Mouse (Mus musculus) MEL (cell line): Measurements from ENCODE around the gene Anp32e. TPM values are rescaled to one million over a fixed set of nuclear protein-coding genes. Genes with fewer than 3 reads are reported as not detected.

Experiments
- DNase-seq: peaks from one replicate; pipeline ENCODE4 v3.0.0; 2011; ENCODE audit warnings: low read depth, low spot score
- H3K27ac ChIP-seq: 2 replicates; pipeline ENCODE4 v1.5.1; 2012; ENCODE audit warnings: low read depth, mild to moderate bottlenecking, control low read depth, low read length, moderate library complexity; ENCODE audit not compliant: control insufficient read depth
- H3K27me3 ChIP-seq, 2 experiments: fragments of 150-350 bp in 1 of 2; sonication (generic) in 1 of 2; 2 replicates each; pipeline ENCODE4 v1.6.1; 2012; ENCODE audit warnings: low read length in 2 of 2, mild to moderate bottlenecking in 2 of 2, improper control_type of control experiment in 1 of 2, moderate library complexity in 1 of 2; ENCODE audit not compliant: insufficient read depth in 2 of 2, control insufficient read depth in 1 of 2
- H3K36me3 ChIP-seq, 2 experiments: 2 replicates each; pipeline ENCODE4 v1.6.1; 2012 to 2014; ENCODE audit warnings: low read length in 2 of 2, improper control_type of control experiment in 1 of 2, inconsistent platforms in 1 of 2, mild to moderate bottlenecking in 1 of 2; ENCODE audit not compliant: insufficient read depth in 2 of 2, control insufficient read depth in 1 of 2
- H3K4me1 ChIP-seq, 2 experiments: fragments of 150-350 bp in 1 of 2; sonication (generic) in 1 of 2; 2 replicates each; pipeline ENCODE4 v1.6.1; 2012; ENCODE audit warnings: low read length in 2 of 2, improper control_type of control experiment in 1 of 2, mild to moderate bottlenecking in 1 of 2; ENCODE audit not compliant: insufficient read depth in 2 of 2, control insufficient read depth in 1 of 2
- H3K4me3 ChIP-seq, 2 experiments: fragments of 150-350 bp in 1 of 2; sonication (generic) in 1 of 2; 2 replicates each; pipeline ENCODE4 v1.5.1; 2012; ENCODE audit warnings: low read depth in 2 of 2, low read length in 2 of 2, mild to moderate bottlenecking in 2 of 2, moderate library complexity in 2 of 2, control low read depth in 1 of 2, improper control_type of control experiment in 1 of 2; ENCODE audit not compliant: control insufficient read depth in 1 of 2, insufficient read depth in 1 of 2
- H3K79me2 ChIP-seq: 2 replicates; pipeline ENCODE4 v1.6.1; 2012; ENCODE audit warnings: mild to moderate bottlenecking, low read length, moderate library complexity; ENCODE audit not compliant: control insufficient read depth, poor library complexity, insufficient read depth
- H3K9ac ChIP-seq: 2 replicates; pipeline ENCODE4 v1.6.1; 2012; ENCODE audit warnings: low read depth, mild to moderate bottlenecking, control low read depth, low read length, moderate library complexity; ENCODE audit not compliant: control insufficient read depth, poor library complexity, severe bottlenecking
- H3K9me3 ChIP-seq: fragments of 150-350 bp; sonication (generic); replicated peaks from 2 replicates; pipeline ENCODE4 v1.6.1; 2012; ENCODE audit warnings: mild to moderate bottlenecking, low read length, improper control_type of control experiment, moderate library complexity; ENCODE audit not compliant: insufficient read depth
- BHLHE40 ChIP-seq: IDR thresholded peaks from 2 replicates; pipeline ENCODE4 v1.6.1; 2012; ENCODE audit warnings: low read depth, mild to moderate bottlenecking, inconsistent platforms, low read length, improper control_type of control experiment, borderline replicate concordance
- CHD1 ChIP-seq: IDR thresholded peaks from 2 replicates; pipeline ENCODE4 v1.6.1; 2012; ENCODE audit warnings: low read depth, mild to moderate bottlenecking, inconsistent platforms, low read length, improper control_type of control experiment
- CHD2 ChIP-seq: IDR thresholded peaks from 2 replicates; pipeline ENCODE4 v1.6.1; 2011; ENCODE audit warnings: low read length, improper control_type of control experiment
- CTCF ChIP-seq, 3 experiments: IDR thresholded peaks in 2 of 3; conservative IDR thresholded peaks in 1 of 3; 2 replicates each; pipeline ENCODE4 v1.5.1; 2011 to 2012; ENCODE audit warnings: low read length in 3 of 3, low read depth in 2 of 3, mild to moderate bottlenecking in 2 of 3, improper control_type of control experiment in 1 of 3, inconsistent platforms in 1 of 3, mixed read lengths in 1 of 3, moderate library complexity in 1 of 3; ENCODE audit not compliant: control insufficient read depth in 1 of 3, insufficient read depth in 1 of 3, poor library complexity in 1 of 3, severe bottlenecking in 1 of 3
- E2F4 ChIP-seq: IDR thresholded peaks from 2 replicates; pipeline ENCODE4 v1.6.1; 2011; ENCODE audit warnings: low read depth, low read length, improper control_type of control experiment, borderline replicate concordance
- EP300 ChIP-seq, 2 experiments: IDR thresholded peaks; 2 replicates each; pipeline ENCODE4 v1.6.1; 2011; ENCODE audit warnings: improper control_type of control experiment in 2 of 2, low read length in 2 of 2, low read depth in 1 of 2, mild to moderate bottlenecking in 1 of 2
- ETS1 ChIP-seq: IDR thresholded peaks from 2 replicates; pipeline ENCODE4 v1.6.1; 2012; ENCODE audit warnings: low read depth, mild to moderate bottlenecking, inconsistent platforms, low read length, improper control_type of control experiment, moderate library complexity
- GABPA ChIP-seq: IDR thresholded peaks from 2 replicates; pipeline ENCODE4 v1.6.1; 2012; ENCODE audit warnings: low read depth, mild to moderate bottlenecking, inconsistent platforms, low read length, improper control_type of control experiment, moderate library complexity
- GATA1 ChIP-seq: IDR thresholded peaks from 2 replicates; pipeline ENCODE4 v1.6.1; 2011; ENCODE audit warnings: low read depth, low read length, improper control_type of control experiment
- HCFC1 ChIP-seq: IDR thresholded peaks from 2 replicates; pipeline ENCODE4 v1.6.1; 2012; ENCODE audit warnings: low read depth, mild to moderate bottlenecking, inconsistent platforms, low read length, improper control_type of control experiment, moderate library complexity
- MAFK ChIP-seq: IDR thresholded peaks from 2 replicates; pipeline ENCODE4 v1.6.1; 2011; ENCODE audit warnings: low read depth, mild to moderate bottlenecking, low read length, improper control_type of control experiment, borderline replicate concordance
- MAX ChIP-seq: IDR thresholded peaks from 2 replicates; pipeline ENCODE4 v1.6.1; 2011; ENCODE audit warnings: low read length, improper control_type of control experiment
- MAZ ChIP-seq: IDR thresholded peaks from 2 replicates; pipeline ENCODE4 v1.6.1; 2012; ENCODE audit warnings: low read depth, mild to moderate bottlenecking, inconsistent platforms, low read length, improper control_type of control experiment
- MEF2A ChIP-seq: IDR thresholded peaks from 2 replicates; pipeline ENCODE4 v1.6.1; 2014; ENCODE audit warnings: low read depth, mild to moderate bottlenecking, inconsistent platforms, low read length, improper control_type of control experiment; ENCODE audit not compliant: poor library complexity, insufficient replicate concordance, severe bottlenecking; ENCODE audit errors: extremely low read depth
- MYC ChIP-seq: IDR thresholded peaks from 2 replicates; pipeline ENCODE4 v1.6.1; 2011; ENCODE audit warnings: low read depth, mild to moderate bottlenecking, low read length, improper control_type of control experiment, moderate library complexity
- NELFE ChIP-seq: IDR thresholded peaks from 2 replicates; pipeline ENCODE4 v1.6.1; 2011; ENCODE audit warnings: low read depth, low read length, improper control_type of control experiment
- NRF1 ChIP-seq: IDR thresholded peaks from 2 replicates; pipeline ENCODE4 v1.6.1; 2014; ENCODE audit warnings: low read depth, mild to moderate bottlenecking, inconsistent platforms, low read length, improper control_type of control experiment, moderate library complexity; ENCODE audit not compliant: poor library complexity, insufficient read depth, severe bottlenecking
- POLR2A ChIP-seq, 2 experiments: IDR thresholded peaks; 2 replicates each; pipeline ENCODE4 v1.6.1; 2011 to 2012; ENCODE audit warnings: low read length in 2 of 2, mild to moderate bottlenecking in 2 of 2, control low read depth in 1 of 2, improper control_type of control experiment in 1 of 2, low read depth in 1 of 2, moderate library complexity in 1 of 2; ENCODE audit not compliant: control insufficient read depth in 1 of 2, insufficient read depth in 1 of 2, poor library complexity in 1 of 2
- RAD21 ChIP-seq: IDR thresholded peaks from 2 replicates; pipeline ENCODE4 v1.6.1; 2011; ENCODE audit warnings: mild to moderate bottlenecking, low read depth, low read length, improper control_type of control experiment
- RCOR1 ChIP-seq: IDR thresholded peaks from 2 replicates; pipeline ENCODE4 v1.6.1; 2012; ENCODE audit warnings: low read depth, mild to moderate bottlenecking, inconsistent platforms, low read length, improper control_type of control experiment
- SIN3A ChIP-seq: IDR thresholded peaks from 2 replicates; pipeline ENCODE4 v1.6.1; 2012; ENCODE audit warnings: low read length, improper control_type of control experiment, inconsistent platforms
- SMC3 ChIP-seq: IDR thresholded peaks from 2 replicates; pipeline ENCODE4 v1.6.1; 2011; ENCODE audit warnings: low read depth, low read length, improper control_type of control experiment
- TAL1 ChIP-seq: IDR thresholded peaks from 2 replicates; pipeline ENCODE4 v1.6.1; 2012; ENCODE audit warnings: mild to moderate bottlenecking, inconsistent platforms, low read length, moderate library complexity, mixed read lengths
- TCF12 ChIP-seq: IDR thresholded peaks from 2 replicates; pipeline ENCODE4 v1.6.1; 2014; ENCODE audit warnings: low read depth, mild to moderate bottlenecking, inconsistent platforms, low read length, improper control_type of control experiment, moderate library complexity
- UBTF ChIP-seq: IDR thresholded peaks from 2 replicates; pipeline ENCODE4 v1.6.1; 2012; ENCODE audit warnings: low read depth, mild to moderate bottlenecking, inconsistent platforms, low read length, improper control_type of control experiment, moderate library complexity, borderline replicate concordance; ENCODE audit not compliant: insufficient read depth
- USF1 ChIP-seq: IDR thresholded peaks from 2 replicates; pipeline ENCODE4 v1.6.1; 2014; ENCODE audit warnings: low read depth, mild to moderate bottlenecking, inconsistent platforms, low read length, improper control_type of control experiment, moderate library complexity
- ZC3H11A ChIP-seq: IDR thresholded peaks from 2 replicates; pipeline ENCODE4 v1.6.1; 2012; ENCODE audit warnings: low read depth, mild to moderate bottlenecking, inconsistent platforms, low read length, improper control_type of control experiment
- polyA plus RNA-seq, 2 experiments: library from polyadenylated mRNA; stranded (reverse) in 1 of 2; unstranded in 1 of 2; fragments of >175 nt in 1 of 2; fragments of >200 nt in 1 of 2; gene quantifications; 2 replicates each; pipeline versions ENCODE4 v1.2.1 to v1.2.4; 2012; ENCODE audit warnings: low replicate concordance in 2 of 2, low read depth in 1 of 2; ENCODE audit not compliant: insufficient read length in 2 of 2, insufficient read depth in 1 of 2, missing spikeins in 1 of 2
- total RNA-seq: library from RNA; depleted of rRNA; stranded (reverse); fragments of 300-350 nt; gene quantifications from 2 replicates; pipeline ENCODE4 v1.2.3, GENCODE M21; 2012

Gene Anp32e
- total and polyA plus RNA-seq, 3 experiments, result 159 to 748 (median 412) TPM

DNA sequence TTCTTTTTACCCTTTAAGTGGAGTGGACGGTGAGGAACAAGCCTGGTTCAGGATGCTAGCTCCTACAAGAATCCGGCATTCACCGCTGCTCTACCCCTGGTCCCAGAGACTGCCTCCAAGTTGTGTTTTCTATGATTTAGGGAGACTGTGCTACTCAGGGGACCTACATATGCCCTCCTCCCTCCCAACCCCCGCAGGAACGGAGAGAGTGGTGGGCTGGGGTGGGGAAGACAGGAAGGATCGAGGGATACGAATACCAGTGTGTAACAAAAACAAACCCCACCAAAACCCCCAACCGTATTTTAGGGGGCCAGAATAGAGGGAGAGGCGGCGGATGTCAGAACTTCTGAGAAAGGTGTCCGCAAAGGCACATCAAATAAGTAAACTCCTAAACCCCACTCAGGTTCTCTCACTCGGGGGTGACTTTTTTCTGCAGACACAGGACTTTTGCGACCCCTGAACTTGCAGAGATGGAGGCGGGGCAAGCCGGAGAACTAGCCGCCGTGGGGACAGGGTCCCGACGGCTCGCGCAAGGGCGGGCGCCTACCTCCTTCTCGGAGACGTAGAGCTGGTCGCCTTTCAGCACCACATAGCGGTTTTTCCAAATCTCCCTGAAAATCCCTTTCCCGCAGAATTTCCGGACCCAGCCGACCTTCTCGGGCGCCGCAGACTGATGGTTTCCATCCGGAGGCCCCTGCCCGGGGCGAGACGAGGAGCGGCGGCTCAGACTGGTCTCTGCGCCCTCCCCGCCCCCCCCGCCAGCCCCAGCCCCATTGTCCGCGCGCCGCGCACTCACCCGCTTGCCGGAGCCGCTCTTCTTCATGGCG is 66.1 kb downstream of the Anp32e start:
- peak; percentile 54 for DNase-seq
- H3K79me2 ChIP-seq, result peaks cover 3% of the 10 kb centered on the region; the same call in 1 of the 2 replicates
- peak overlapping the region; percentile 63 to 77 for H3K4me3 ChIP-seq
- H3K4me1 ChIP-seq, result peaks cover 11 to 22% of the 10 kb centered on the region in 2 experiments
- no peaks in the 10 kb centered on the region for H3K9me3 ChIP-seq
- H3K27ac ChIP-seq, result no peak overlapping the region
- peaks cover 0 to 14% of the 10 kb centered on the region in 2 experiments; a peak in 2 of 4 replicates for H3K36me3 ChIP-seq
- TF ChIP-seq GATA1, result no peak
- TF ChIP-seq EP300 (IDR thresholded peaks at IDR 0.05; ENCODE audit: low read depth in 1 of 2, low read length in 2 of 2), result no peak
- 0 out of 2 replicates have a peak, but pooled peaks have one; percentile 10 for TF ChIP-seq SIN3A
- no peak for TF ChIP-seq POLR2A (IDR thresholded peaks at IDR 0.05; ENCODE audit: control insufficient read depth in 1 of 2, insufficient read depth in 1 of 2, low read depth in 1 of 2, low read length in 2 of 2, poor library complexity in 1 of 2)
- no peak for TF ChIP-seq MEF2A
- no peaks in the 10 kb centered on the region for H3K27me3 ChIP-seq
- H3K9ac ChIP-seq, result peak overlapping the region; percentile 80

DNA sequence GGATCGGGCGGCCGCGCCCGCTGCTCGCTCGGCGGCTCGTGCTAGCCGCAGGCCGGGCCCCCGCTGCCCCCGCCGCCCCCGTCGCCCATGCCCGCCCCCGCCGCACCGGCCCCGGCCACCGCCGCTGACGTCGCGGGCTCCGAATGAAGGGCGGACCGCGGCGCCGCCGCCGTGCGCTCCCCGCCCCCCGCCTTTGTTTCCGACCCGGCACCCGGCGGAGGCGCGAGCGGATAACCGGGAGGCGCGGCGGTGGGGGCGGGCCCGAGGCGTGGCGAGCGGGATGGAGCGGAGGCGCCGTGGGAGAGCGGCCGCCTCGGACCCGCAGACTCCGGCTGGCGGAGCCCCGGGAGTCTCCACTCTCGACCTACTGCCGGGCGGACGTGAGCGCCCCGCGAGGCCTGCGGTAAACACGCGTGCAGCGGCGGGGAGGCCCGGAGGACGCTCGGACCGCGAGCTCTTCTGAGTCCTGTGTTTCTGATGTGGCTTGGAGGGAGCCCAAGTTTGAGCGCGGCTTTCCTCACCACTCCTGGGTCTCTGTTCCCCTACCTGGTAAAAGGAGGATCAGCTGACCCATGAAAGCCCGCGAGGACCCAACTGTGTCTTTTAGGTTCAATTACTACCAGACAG is 66.9 kb downstream of the Anp32e start, which contains the start of gene Plekho1:
Plekho1 (minus strand) TSS at position 200 of the 627 bp plus-strand sequence.
- peak within 1 kb of the TSS; percentile 6; the same call in 1 of the 2 replicates for H3K27ac ChIP-seq
- H3K9ac ChIP-seq, result peak within 1 kb of the TSS; percentile 80
- peaks cover 0 to 14% of the 10 kb centered on the region in 2 experiments; a peak in 2 of 4 replicates for H3K36me3 ChIP-seq
- peaks cover 11 to 22% of the 10 kb centered on the region in 2 experiments for H3K4me1 ChIP-seq
- H3K4me3 ChIP-seq, result peak within 1 kb of the TSS; percentile 72 to 77
- H3K27me3 ChIP-seq, result no peaks in the 10 kb centered on the region
- peak; percentile 67 for DNase-seq
- peaks cover 3% of the 10 kb centered on the region; the same call in 1 of the 2 replicates for H3K79me2 ChIP-seq
- H3K9me3 ChIP-seq, result no peaks in the 10 kb centered on the region
- TF ChIP-seq SIN3A, result peak; percentile 62
- TF ChIP-seq GABPA, result no peak; the same call in 1 of the 2 replicates
- TF ChIP-seq RCOR1, result 0 out of 2 replicates have a peak, but pooled peaks have one; percentile 14
- no peak for TF ChIP-seq MAX
- no peak for TF ChIP-seq MAFK
- TF ChIP-seq HCFC1, result peak; percentile 28
- no peak for TF ChIP-seq CTCF (IDR thresholded peaks at IDR 0.05 in 2 of 3, conservative IDR thresholded peaks at IDR 0.05 in 1 of 3; ENCODE audit: control insufficient read depth in 1 of 3, insufficient read depth in 1 of 3, low read depth in 2 of 3, low read length in 3 of 3, poor library complexity in 1 of 3, severe bottlenecking in 1 of 3)
- TF ChIP-seq MYC, result 0 out of 2 replicates have a peak, but pooled peaks have one; percentile 12
- 0 out of 2 replicates have a peak, but pooled peaks have one; percentile 32 for TF ChIP-seq E2F4
- peak; percentile 77; the same call in 1 of the 2 replicates for TF ChIP-seq MAZ
- no peak for TF ChIP-seq TAL1
- TF ChIP-seq ZC3H11A, result no peak
- TF ChIP-seq CHD1, result no peak
- no peak for TF ChIP-seq CHD2
- TF ChIP-seq TCF12, result peak; percentile 35
- TF ChIP-seq UBTF, result peak; percentile 94
- no peak for TF ChIP-seq SMC3
- TF ChIP-seq ETS1, result 0 out of 2 replicates have a peak, but pooled peaks have one; percentile 4
- no peak for TF ChIP-seq RAD21
- no peak for TF ChIP-seq BHLHE40
- TF ChIP-seq USF1, result peak; percentile 65
- peak in 1 of 2 experiments; percentile 61; a peak in 2 of 4 replicates for TF ChIP-seq POLR2A (IDR thresholded peaks at IDR 0.05; ENCODE audit: control insufficient read depth in 1 of 2, insufficient read depth in 1 of 2, low read depth in 1 of 2, low read length in 2 of 2, poor library complexity in 1 of 2)
- peak; percentile 32; the same call in 1 of the 2 replicates for TF ChIP-seq NELFE
- TF ChIP-seq NRF1, result 0 out of 2 replicates have a peak, but pooled peaks have one; percentile 35
